Mouse (Mus musculus) embryonic facial prominence, embryonic 14.5 days (tissue): ENCODE measurements around the gene Lpcat4. TPM values are rescaled to one million over a fixed set of nuclear protein-coding genes. Genes with fewer than 3 reads are reported as not detected.

ENCODE experiments used
- ATAC-seq: fragments of 200-750 bp; cut with Nextera tagmentation; 2 replicates; pipeline ENCODE4 v1.8.0; 2017; ENCODE audit warnings: low read depth, moderate number of reproducible peaks, moderate TSS enrichment
- DNase-seq: peaks from one replicate; pipeline ENCODE4 v3.0.0-alpha.2; 2015; ENCODE audit warnings: low spot score
- H3K27ac ChIP-seq: fragments of 300-500 bp; sonication (generic); replicated peaks from 2 replicates; pipeline ENCODE4 v1.5.1; 2014; ENCODE audit warnings: low read depth, mild to moderate bottlenecking, low read length, moderate library complexity
- H3K27me3 ChIP-seq: fragments of 300-500 bp; sonication (generic); replicated peaks from 2 replicates; pipeline ENCODE4 v1.6.1; 2014; ENCODE audit warnings: low read length; ENCODE audit not compliant: control insufficient read depth, insufficient read depth
- H3K36me3 ChIP-seq: fragments of 300-500 bp; sonication (generic); 2 replicates; pipeline ENCODE4 v1.6.1; 2014; ENCODE audit warnings: low read length, mixed read lengths; ENCODE audit not compliant: control insufficient read depth, insufficient read depth
- H3K4me1 ChIP-seq: fragments of 300-500 bp; sonication (generic); 2 replicates; pipeline ENCODE4 v1.6.1; 2014; ENCODE audit warnings: antibody characterized with exemption, low read length; ENCODE audit not compliant: control insufficient read depth, insufficient read depth
- H3K4me2 ChIP-seq: fragments of 300-500 bp; sonication (generic); 2 replicates; pipeline ENCODE4 v1.6.1; 2014; ENCODE audit warnings: low read depth, mild to moderate bottlenecking, low read length, moderate library complexity, mixed read lengths
- H3K4me3 ChIP-seq: fragments of 300-500 bp; sonication (generic); 2 replicates; pipeline ENCODE4 v1.5.1; 2014; ENCODE audit warnings: low read depth, mild to moderate bottlenecking, low read length
- H3K9ac ChIP-seq: fragments of 300-500 bp; sonication (generic); 2 replicates; pipeline ENCODE4 v1.6.1; 2014; ENCODE audit warnings: low read depth, mild to moderate bottlenecking, low read length, moderate library complexity, mixed read lengths
- H3K9me3 ChIP-seq: fragments of 300-500 bp; sonication (generic); 2 replicates; pipeline ENCODE4 v1.6.1; 2016; ENCODE audit warnings: low read length; ENCODE audit not compliant: control insufficient read depth
- WGBS: fragments of 180-500 bp; shearing (Covaris S2); extraction: QIAGEN DNeasy Blood & Tissue Kit; methylation state at CpG from one replicate; pipeline ENCODE4 v1.1.7; 2014; 5-methylcytosine and 5-hydroxymethylcytosine counted together
- polyA plus RNA-seq: library from polyadenylated mRNA; unstranded; fragments of >200 nt; fragmentation: Nextera tagmentation; extraction: Ambion mirVana; gene quantifications from 2 replicates; pipeline ENCODE4 v1.2.1, GENCODE M21; 2014

Lpcat4 gene
- polyA plus RNA-seq, 1 experiment from 2014 or later: 17.5 TPM

DNA sequence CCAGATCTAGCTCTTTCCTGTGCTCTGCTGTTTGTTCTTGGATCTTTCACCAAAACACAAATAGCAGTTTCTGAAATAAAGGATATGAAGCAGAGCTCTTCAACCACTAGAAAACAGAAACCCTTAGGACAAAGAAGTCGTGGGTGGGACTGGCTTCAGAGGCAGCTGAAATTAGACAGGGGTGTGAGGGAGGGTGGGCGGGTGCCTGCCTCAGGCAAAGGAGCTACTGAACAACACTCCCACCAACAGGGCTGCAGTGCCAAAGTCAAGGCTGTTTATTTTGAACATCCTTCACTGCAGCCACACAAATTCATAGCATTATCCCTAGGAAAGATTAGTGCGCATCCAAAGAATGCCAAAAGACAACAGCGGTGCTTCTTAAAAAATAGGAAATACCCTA, 14.9 kb upstream of the Lpcat4 start:
- H3K27ac ChIP-seq: no peak overlapping the region
- H3K9me3 ChIP-seq: no peaks in the 10 kb centered on the region
- H3K9ac ChIP-seq: no peak overlapping the region
- H3K27me3 ChIP-seq: no peaks in the 10 kb centered on the region
- no peak for DNase-seq
- 55% methylated on average over 4 of the region's 4 CpGs for WGBS
- ATAC-seq: no peak
- H3K4me2 ChIP-seq: no peak overlapping the region
- H3K4me1 ChIP-seq: no peaks in the 10 kb centered on the region
- H3K4me3 ChIP-seq: no peak overlapping the region
- H3K36me3 ChIP-seq: no peaks in the 10 kb centered on the region

DNA sequence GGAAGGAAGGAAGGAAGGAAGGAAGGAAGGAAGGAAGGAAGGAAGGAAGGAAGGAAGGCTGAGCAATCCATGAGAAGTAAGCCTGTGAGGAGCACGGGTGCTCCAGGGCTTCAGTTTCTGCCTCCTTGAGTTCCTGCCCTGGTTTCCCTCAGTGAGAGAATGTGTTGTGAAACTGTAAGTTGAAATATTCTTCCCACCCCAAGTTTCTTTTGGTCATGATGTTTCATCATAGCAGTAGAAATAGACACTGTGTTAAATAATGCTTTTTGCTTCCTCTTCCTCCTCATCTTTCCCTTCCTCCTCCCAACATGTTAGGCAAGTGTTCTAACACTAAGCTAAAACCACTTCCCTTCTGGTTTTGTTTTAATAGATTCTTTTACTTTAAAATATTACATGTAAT, 6.6 kb upstream of the Lpcat4 start:
- H3K9ac ChIP-seq: no peak overlapping the region
- no peaks in the 10 kb centered on the region for H3K4me1 ChIP-seq
- H3K4me3 ChIP-seq: no peak overlapping the region
- DNase-seq (no peak), ATAC-seq (no peak)
- 90% methylated on average over 1 of the region's 1 CpGs for WGBS
- no peaks in the 10 kb centered on the region for H3K36me3 ChIP-seq
- no peaks in the 10 kb centered on the region for H3K9me3 ChIP-seq
- no peaks in the 10 kb centered on the region for H3K27me3 ChIP-seq
- no peak overlapping the region for H3K4me2 ChIP-seq
- no peak overlapping the region for H3K27ac ChIP-seq

DNA sequence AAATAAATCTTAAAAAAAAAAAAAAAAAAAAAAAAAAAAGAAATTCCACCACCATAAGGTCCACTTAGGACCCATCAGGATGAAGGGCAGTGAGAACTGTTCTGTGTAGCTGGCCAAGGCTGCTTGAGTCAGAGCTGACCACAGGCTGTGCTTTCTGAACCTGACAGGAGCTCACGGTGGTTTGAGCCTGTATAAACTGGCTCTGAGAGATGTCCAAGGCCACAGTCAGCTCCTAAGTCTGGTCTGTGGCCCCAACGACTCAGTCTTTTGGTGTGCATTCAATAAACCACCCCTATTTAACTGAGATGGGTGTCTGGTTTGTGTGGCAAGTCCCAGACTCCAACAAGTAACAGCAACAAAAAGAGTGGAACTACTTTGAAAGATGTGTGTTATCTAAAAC, 2.6 kb upstream of the Lpcat4 start:
- Histone ChIP-seq H3K4me1 (peaks cover 5% of the 10 kb centered on the region; the same call in 1 of the 2 replicates), H3K27me3 (no peaks in the 10 kb centered on the region), H3K9me3 (no peaks in the 10 kb centered on the region), H3K36me3 (no peaks in the 10 kb centered on the region), H3K9ac (no peak overlapping the region), H3K4me3 (no peak overlapping the region), H3K4me2 (no peak overlapping the region), H3K27ac (no peak overlapping the region)
- ATAC-seq: no peak
- WGBS: 84% methylated on average over 2 of the region's 2 CpGs
- DNase-seq: no peak

DNA sequence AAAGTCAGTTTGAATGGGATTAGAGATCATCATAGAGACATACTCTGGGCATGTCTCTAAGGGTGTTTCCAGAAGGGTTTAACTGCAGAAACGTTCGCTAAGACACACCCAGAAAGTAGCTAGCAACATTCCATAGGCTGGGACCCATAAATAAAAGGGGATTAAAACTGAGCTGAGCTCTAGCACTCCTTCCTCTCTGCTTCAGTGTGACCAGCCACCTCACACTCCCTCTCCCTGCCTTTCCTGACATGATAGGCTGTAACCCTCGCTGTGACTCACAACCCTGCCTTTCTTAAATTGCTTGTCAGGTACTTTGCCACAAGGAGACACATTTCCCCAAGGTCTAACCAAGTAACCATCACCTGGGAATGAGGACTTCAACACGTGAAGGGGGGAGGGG, 1.3 kb upstream of the Lpcat4 start:
- Histone ChIP-seq H3K4me1 (peaks cover 5% of the 10 kb centered on the region; the same call in 1 of the 2 replicates), H3K36me3 (no peaks in the 10 kb centered on the region), H3K9ac (no peak overlapping the region), H3K27ac (no peak overlapping the region), H3K4me3 (no peak overlapping the region), H3K4me2 (no peak overlapping the region), H3K9me3 (no peaks in the 10 kb centered on the region), H3K27me3 (no peaks in the 10 kb centered on the region)
- ATAC-seq: no peak
- WGBS: 5% methylated on average over 4 of the region's 4 CpGs
- peak; percentile 26 for DNase-seq

DNA sequence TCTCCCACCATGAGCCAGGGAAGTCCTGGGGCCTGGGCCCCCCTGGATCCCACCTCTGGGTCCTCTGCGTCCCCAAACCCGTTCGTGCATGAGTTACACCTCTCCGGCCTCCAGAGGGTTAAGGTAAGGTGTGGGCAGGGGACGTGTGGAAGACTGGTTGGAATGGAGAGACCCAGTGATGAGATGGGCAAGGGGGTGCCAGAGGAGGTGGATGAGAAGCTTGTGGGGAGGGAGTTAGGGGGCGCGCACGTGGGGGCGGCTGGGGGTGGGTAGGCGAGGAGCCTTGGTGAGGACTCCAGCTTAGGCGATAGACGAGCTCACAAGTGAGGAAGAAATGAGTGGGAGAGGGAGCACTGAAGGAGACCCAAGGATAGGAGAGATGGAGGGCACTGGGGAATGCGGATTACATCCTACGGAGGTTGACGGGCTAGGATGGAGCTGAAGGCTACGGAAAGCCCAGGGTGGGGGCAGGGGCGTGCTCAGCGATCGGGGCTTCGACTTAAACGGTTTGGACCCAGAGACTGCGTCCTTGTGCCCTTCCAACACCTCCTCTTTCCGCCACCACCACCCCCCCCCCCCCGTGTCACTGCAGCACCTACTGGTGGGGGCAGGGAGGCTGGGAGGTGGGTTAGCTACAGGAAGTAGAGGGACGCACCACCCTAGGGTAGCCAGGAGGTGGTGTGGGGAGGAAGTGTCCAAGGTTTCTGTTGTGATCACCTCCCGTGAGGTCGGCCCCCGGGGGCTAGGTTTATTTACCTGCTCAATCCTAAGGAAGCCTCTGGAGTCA, 860 bp downstream of the Lpcat4 start:
- WGBS: under 1% methylated on average over 20 of the region's 28 CpGs
- Histone ChIP-seq H3K9ac (peak overlapping the region; percentile 83), H3K4me3 (peak overlapping the region; percentile 80), H3K27ac (peak overlapping the region; percentile 92; the same call in 1 of the 2 replicates), H3K4me2 (peak overlapping the region; percentile 88), H3K27me3 (no peaks in the 10 kb centered on the region), H3K4me1 (peaks cover 5% of the 10 kb centered on the region; the same call in 1 of the 2 replicates), H3K36me3 (peaks cover 15% of the 10 kb centered on the region; the same call in 1 of the 2 replicates), H3K9me3 (no peaks in the 10 kb centered on the region)
- peak; percentile 34 for DNase-seq
- ATAC-seq: peak; percentile 38

DNA sequence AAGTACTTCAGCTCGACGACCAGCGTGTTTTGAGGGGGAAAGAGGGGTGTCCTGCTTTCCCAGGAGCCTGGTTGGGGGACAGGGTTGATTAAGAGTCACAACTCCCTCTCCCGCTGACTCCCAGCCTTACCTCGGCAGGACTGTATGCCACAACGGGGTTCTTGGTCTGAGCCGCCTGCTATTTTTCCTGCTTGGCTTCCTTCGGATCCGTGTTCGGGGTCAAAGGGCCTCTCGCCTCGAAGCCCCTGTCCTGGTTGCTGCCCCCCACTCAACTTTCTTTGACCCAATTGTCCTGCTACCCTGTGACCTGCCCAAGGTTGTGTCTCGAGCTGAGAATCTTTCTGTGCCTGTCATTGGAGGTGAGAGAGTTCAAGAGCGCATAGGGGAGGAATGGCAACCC, 2.5 kb downstream of the Lpcat4 start:
- no peaks in the 10 kb centered on the region for H3K27me3 ChIP-seq
- H3K27ac ChIP-seq: no peak overlapping the region
- no peak overlapping the region for H3K9ac ChIP-seq
- DNase-seq (no peak), ATAC-seq (no peak)
- 75% methylated on average over 14 of the region's 14 CpGs for WGBS
- no peaks in the 10 kb centered on the region for H3K9me3 ChIP-seq
- no peak overlapping the region for H3K4me2 ChIP-seq
- H3K36me3 ChIP-seq: peaks cover 21% of the 10 kb centered on the region; the same call in 1 of the 2 replicates
- no peak overlapping the region for H3K4me3 ChIP-seq
- H3K4me1 ChIP-seq: peaks cover 5% of the 10 kb centered on the region; the same call in 1 of the 2 replicates

DNA sequence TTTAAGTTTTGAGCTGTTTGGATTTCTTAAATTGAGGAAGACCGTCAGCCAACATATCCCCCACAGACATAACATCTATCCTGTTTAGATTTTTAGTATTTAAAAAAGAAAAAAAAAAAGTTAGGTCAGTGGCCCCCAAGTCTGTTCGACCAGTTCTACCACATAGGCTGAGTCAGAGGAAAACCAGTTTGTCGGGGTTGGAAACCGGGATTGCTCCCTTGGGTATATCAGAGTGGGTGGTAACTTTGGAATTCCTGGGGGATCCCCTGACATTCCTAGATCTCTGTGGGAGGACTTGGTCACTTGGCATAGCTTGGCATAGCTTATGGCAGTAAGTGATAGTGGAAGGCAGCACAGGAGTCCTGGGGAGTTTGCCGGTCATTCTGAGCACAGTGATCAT, 6.0 kb downstream of the Lpcat4 start:
- Histone ChIP-seq H3K4me2 (no peak overlapping the region), H3K9ac (no peak overlapping the region), H3K27me3 (no peaks in the 10 kb centered on the region), H3K4me1 (no peaks in the 10 kb centered on the region), H3K4me3 (no peak overlapping the region), H3K27ac (no peak overlapping the region), H3K9me3 (no peaks in the 10 kb centered on the region), H3K36me3 (peaks cover 21% of the 10 kb centered on the region; the same call in 1 of the 2 replicates)
- 70% methylated on average over 5 of the region's 5 CpGs for WGBS
- DNase-seq (peak; percentile 41), ATAC-seq (peak; percentile 30; the same call in 1 of the 2 replicates)

DNA sequence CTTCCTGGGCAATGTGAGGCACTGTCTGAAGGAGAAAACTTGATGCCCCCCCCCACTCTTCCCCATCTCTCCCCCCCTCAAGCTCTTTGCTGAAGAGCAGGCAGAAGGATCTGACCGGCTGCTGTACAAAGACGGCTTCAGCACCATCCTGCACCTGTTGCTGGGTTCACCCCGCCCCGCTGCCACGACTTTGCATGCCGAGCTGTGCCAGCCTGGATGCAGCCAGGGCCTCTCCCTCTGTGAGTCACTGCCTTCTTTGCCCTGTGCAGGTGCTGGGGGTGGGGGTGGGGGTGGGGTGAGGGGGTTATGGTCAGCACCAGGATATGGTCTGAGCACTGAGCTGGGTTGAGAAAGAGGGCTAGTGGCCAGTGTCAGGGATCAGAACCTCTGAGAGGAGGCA, 6.9 kb downstream of the Lpcat4 start:
- Histone ChIP-seq H3K4me1 (no peaks in the 10 kb centered on the region), H3K4me2 (no peak overlapping the region), H3K4me3 (no peak overlapping the region), H3K36me3 (peaks cover 21% of the 10 kb centered on the region; the same call in 1 of the 2 replicates), H3K9ac (no peak overlapping the region), H3K27me3 (no peaks in the 10 kb centered on the region), H3K27ac (no peak overlapping the region), H3K9me3 (no peaks in the 10 kb centered on the region)
- no peak for ATAC-seq
- WGBS: 78% methylated on average over 6 of the region's 6 CpGs
- no peak for DNase-seq

DNA sequence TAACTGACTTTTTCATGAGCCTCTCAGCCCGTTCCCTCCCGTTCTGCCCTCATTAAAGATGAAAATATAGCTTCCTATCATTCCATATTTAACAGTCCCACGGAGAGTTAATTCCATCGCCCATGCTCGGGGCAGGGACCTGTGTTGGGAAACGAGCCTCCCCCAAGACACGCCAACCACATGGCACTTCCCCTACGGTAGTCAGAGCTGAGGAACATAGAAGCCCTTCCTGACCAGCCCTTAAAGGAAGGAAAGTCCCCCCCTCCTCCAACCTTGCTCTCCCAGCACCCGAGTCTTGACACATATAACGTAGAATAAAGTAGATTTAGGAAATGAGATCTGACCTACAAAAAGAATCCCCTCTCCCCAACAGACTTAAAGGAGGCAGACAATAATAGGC, 8.1 kb downstream of the Lpcat4 start:
- no peaks in the 10 kb centered on the region for H3K27me3 ChIP-seq
- no peak for ATAC-seq

More for the DNA sequence above, 8.1 kb downstream of the Lpcat4 start:
- Histone ChIP-seq H3K4me3 (no peak overlapping the region), H3K4me1 (no peaks in the 10 kb centered on the region), H3K4me2 (no peak overlapping the region), H3K9ac (no peak overlapping the region), H3K27ac (no peak overlapping the region), H3K36me3 (peaks cover 21% of the 10 kb centered on the region; the same call in 1 of the 2 replicates), H3K9me3 (no peaks in the 10 kb centered on the region)
- no peak for DNase-seq
- 85% methylated on average over 10 of the region's 10 CpGs for WGBS
